Mouse (Mus musculus) bone marrow macrophage, adult 2 months (primary cell): Measurements from ENCODE around the gene Apol9b.

Experiments used
- CTCF ChIP-seq: IDR thresholded peaks from 2 replicates; pipeline ENCODE4 v1.5.1; 2012; ENCODE audit warnings: low read depth, mild to moderate bottlenecking, low read length, moderate library complexity
- POLR2A ChIP-seq: IDR thresholded peaks from 2 replicates; pipeline ENCODE4 v1.6.1; 2012; ENCODE audit warnings: mild to moderate bottlenecking, low read depth, low read length, borderline replicate concordance

GRCm38 (mm10) chr15:77764391-77765006, 35.7 kb downstream of the Apol9b start:
- TF ChIP-seq CTCF (no peak), POLR2A (no peak)
